Mouse (Mus musculus) C2C12 (cell line): Measurements from ENCODE around the gene Pde2a.

Source experiments
- CEBPB ChIP-seq: IDR thresholded peaks from one replicate; pipeline ENCODE4 v1.6.1; 2011; ENCODE audit warnings: low read depth, mild to moderate bottlenecking, control low read depth, moderate library complexity
- CTCF ChIP-seq: IDR thresholded peaks from one replicate; pipeline ENCODE4 v1.5.1; 2011; ENCODE audit not compliant: control insufficient read depth, insufficient read depth, insufficient read length
- MYOD1 ChIP-seq: IDR thresholded peaks from one replicate; pipeline ENCODE4 v1.6.1; 2011; ENCODE audit warnings: low read depth; ENCODE audit not compliant: control insufficient read depth, insufficient read length
- MYOG ChIP-seq: IDR thresholded peaks from one replicate; pipeline ENCODE4 v1.6.1; 2011; ENCODE audit not compliant: control insufficient read depth, insufficient read length; ENCODE audit errors: extremely low read depth

DNA sequence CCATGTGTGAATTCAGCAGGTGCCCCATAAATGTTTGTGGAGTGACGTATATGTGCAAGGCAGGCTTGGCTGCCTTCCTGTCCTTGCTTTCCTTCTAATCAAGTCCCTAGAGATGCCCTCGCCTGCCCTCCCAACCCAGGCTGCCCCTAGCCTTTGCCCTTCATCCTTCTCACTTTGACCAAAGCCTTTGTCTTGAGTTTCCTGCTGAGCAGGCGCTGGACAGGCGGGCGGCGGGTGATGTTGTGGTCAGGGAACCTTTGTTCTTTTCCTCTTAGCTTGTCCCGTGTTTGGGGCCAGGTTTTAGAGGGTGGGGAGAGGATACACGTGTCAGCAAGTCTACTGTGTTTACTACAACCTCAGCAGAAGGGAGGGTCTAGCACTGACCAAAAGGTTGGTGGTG, 32.2 kb downstream of the Pde2a start:
- TF ChIP-seq CTCF (no peak), MYOG (no peak), MYOD1 (no peak), CEBPB (no peak)
